Comparison of ENCODE assay signal across 32 mouse cellular contexts in genomic region chr11:19606943-19607342, GRCm38 (mm10).
"Had no signal": no experiment of that assay in that cellular context is flagged by ENCODE, and none has a peak within 500 bp of the region (broad histone marks: within the 10 kb centered on the region; RNA-seq: fewer than 3 reads in every experiment).

No protein-coding gene starts in this region.

- H3K27me3 ChIP-seq: limb, embryonic 15.5 days; liver, embryonic 12.5 days; liver, embryonic 13.5 days; liver, embryonic 15.5 days; lung, embryonic 15.5 days; megakaryocyte, embryonic 14.5 days; midbrain, embryonic 12.5 days; midbrain, embryonic 13.5 days; midbrain, embryonic 15.5 days; neural tube, embryonic 12.5 days; neural tube, embryonic 13.5 days had no signal

- H3K4me3 ChIP-seq: limb, embryonic 12.5 days; limb, embryonic 13.5 days; limb, embryonic 15.5 days; liver, embryonic 12.5 days; liver, embryonic 13.5 days; liver, embryonic 15.5 days; lung, embryonic 15.5 days; megakaryocyte, embryonic 14.5 days; midbrain, embryonic 10.5 days; midbrain, embryonic 12.5 days; midbrain, embryonic 13.5 days; midbrain, embryonic 15.5 days; myocyte; neural tube, embryonic 12.5 days; neural tube, embryonic 13.5 days had no signal

- H3K4me2 ChIP-seq: limb, embryonic 12.5 days; limb, embryonic 13.5 days; limb, embryonic 15.5 days; liver, embryonic 11.5 days; liver, embryonic 12.5 days; liver, embryonic 13.5 days; liver, embryonic 15.5 days; lung, embryonic 14.5 days; lung, embryonic 15.5 days; midbrain, embryonic 11.5 days; midbrain, embryonic 12.5 days; midbrain, embryonic 13.5 days; midbrain, embryonic 15.5 days; neural tube, embryonic 12.5 days; neural tube, embryonic 13.5 days had no signal

- DNase-seq: left cerebral cortex, postnatal 4 days; liver; liver, embryonic 13.5 days; liver, postnatal 0 days; lung, adult 18-20 months; lung, adult 2 months; lung, embryonic 14.5 days; lung, postnatal 10 days; lung, postnatal 14 days; lung, postnatal 36 days; lung, postnatal 4 days; midbrain, embryonic 14.5 days had no signal

- H3K4me1 ChIP-seq: liver, embryonic 12.5 days; liver, embryonic 13.5 days; liver, embryonic 15.5 days; megakaryocyte, embryonic 14.5 days; midbrain, embryonic 10.5 days; midbrain, embryonic 12.5 days; midbrain, embryonic 15.5 days; neural tube, embryonic 12.5 days had no signal

- ATAC-seq: liver, embryonic 12.5 days; liver, postnatal 0 days; lung, postnatal 0 days; midbrain, embryonic 13.5 days; midbrain, embryonic 15.5 days; midbrain, embryonic 16.5 days had no signal

- H3K9ac ChIP-seq: limb, embryonic 12.5 days; limb, embryonic 13.5 days; limb, embryonic 15.5 days; liver, embryonic 12.5 days; liver, embryonic 13.5 days; liver, embryonic 14.5 days; liver, embryonic 15.5 days; liver, postnatal 0 days; lung, embryonic 14.5 days; lung, embryonic 15.5 days; midbrain, embryonic 12.5 days; midbrain, embryonic 13.5 days; midbrain, embryonic 15.5 days; neural tube, embryonic 12.5 days; neural tube, embryonic 13.5 days had no signal

- H3K36me3 ChIP-seq: limb, embryonic 12.5 days; limb, embryonic 13.5 days; limb, embryonic 15.5 days; liver, embryonic 12.5 days; liver, embryonic 13.5 days; liver, embryonic 15.5 days; lung, embryonic 15.5 days; midbrain, embryonic 10.5 days; midbrain, embryonic 12.5 days; midbrain, embryonic 13.5 days; midbrain, embryonic 15.5 days; neural tube, embryonic 12.5 days; neural tube, embryonic 13.5 days had no signal

- H3K27ac ChIP-seq: limb, embryonic 12.5 days; limb, embryonic 13.5 days; limb, embryonic 15.5 days; liver, embryonic 12.5 days; liver, embryonic 13.5 days; liver, embryonic 14.5 days; liver, embryonic 15.5 days; lung, embryonic 15.5 days; macrophage; midbrain, embryonic 10.5 days; midbrain, embryonic 12.5 days; midbrain, embryonic 13.5 days; midbrain, embryonic 15.5 days; neural tube, embryonic 12.5 days; neural tube, embryonic 13.5 days had no signal

- H3K9me3 ChIP-seq: limb, embryonic 12.5 days; limb, embryonic 13.5 days; limb, embryonic 15.5 days; liver, embryonic 12.5 days; liver, embryonic 13.5 days; liver, embryonic 15.5 days; lung, embryonic 15.5 days; midbrain, embryonic 10.5 days; midbrain, embryonic 12.5 days; midbrain, embryonic 13.5 days; midbrain, embryonic 15.5 days; neural tube, embryonic 12.5 days; neural tube, embryonic 13.5 days had no signal
